Mouse (Mus musculus): ENCODE results near the gene Poglut1. TPM values are rescaled to one million over a fixed set of nuclear protein-coding genes. Genes with fewer than 3 reads are reported as not detected.
"Not testable (repeated sequence)": the region's sequence is repeated elsewhere in the genome, so short reads cannot be mapped to it uniquely, and the experiment has no call there.

Gene Poglut1
- total RNA-seq, 2 experiments from 2014 or later = 27.8 to 29.3 TPM

- DNase-seq (ENCODE audit: low spot score in 2 of 2) = no peak
Measured at GRCm38 (mm10) chr16:38538716-38539380, 11.2 kb downstream of the Poglut1 start.

DNA sequence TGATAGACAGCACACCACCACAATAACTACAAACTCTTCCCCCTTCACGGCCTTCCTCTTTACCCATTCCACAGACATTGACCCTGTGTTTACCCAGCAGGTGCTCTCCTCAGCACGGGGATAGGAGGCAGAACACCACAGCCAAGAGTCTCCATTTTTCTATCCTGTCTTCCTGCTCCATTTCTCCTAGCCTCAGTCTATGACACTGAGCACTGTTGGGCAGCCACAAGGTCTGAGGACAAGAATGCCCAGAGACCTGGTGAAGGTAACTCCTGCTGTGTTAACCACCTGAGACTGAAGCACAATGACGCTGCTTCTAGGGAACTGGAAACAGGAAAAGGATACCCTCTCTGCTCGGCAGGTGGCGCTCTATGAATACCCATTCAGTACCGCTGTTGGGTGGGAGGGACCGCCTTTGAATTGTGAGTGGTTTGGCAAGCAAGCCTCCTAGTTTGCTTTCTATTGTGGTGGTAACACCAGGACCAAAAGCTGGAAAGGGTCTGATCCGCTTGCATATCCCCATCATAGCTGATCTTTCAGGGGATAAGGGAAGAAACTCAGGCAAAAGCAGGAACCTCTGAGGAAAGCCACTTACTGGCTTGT lies 13.4 kb downstream of the Poglut1 start:
- peak; percentile 65 to 73 for DNase-seq (ENCODE audit: low spot score in 2 of 2)

DNA sequence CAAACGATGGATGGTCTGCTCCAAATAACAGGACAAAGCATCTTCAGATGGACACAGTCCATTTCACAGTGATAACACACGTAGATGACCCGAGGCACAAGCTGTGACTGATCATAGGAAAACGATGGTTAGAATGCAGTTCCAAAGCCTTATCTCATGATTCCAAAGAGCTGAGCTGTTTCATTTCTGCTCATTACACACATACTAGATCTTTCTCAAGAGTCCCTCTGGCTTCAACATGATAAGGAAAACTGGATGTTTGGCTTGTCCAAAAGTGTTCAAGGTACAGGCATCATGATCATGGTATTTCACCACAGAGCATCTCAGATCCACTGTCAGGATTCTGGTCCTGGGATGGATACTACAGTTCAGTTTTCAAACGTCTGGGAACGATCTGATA lies 23.8 kb downstream of the Poglut1 start:
- DNase-seq (ENCODE audit: low spot score in 2 of 2) = no peak

- DNase-seq (ENCODE audit: low spot score in 2 of 2) = peak; percentile 93 to 94
Measured at GRCm38 (mm10) chr16:38522129-38523084, 27.7 kb downstream of the Poglut1 start, which contains the start of gene Timmdc1. TSS of gene Timmdc1 (minus strand) at chr16:38522663.

GRCm38 (mm10) chr16:38521211-38521987 lies 28.7 kb downstream of the Poglut1 start:
- no peak for DNase-seq (ENCODE audit: low spot score in 2 of 2)

DNA sequence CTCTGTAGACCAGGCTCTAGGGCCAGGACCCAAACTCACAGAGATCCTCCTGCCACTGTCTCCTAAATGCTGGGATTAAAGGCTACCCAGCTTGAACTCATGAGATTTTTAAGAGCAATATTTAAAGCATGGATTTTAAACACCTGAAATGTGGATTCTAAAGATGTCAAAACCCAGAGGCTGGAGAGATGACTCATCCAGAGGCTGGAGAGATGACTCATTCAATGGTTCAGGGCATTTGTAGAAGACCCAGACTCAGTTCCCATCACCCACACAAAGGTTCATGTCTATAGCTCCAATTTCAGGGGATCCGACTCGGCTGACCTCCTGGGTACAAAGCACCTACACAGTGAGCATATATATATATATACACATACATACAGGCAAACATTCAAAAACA lies 30.9 kb downstream of the Poglut1 start:
- no peak for DNase-seq (ENCODE audit: low spot score in 2 of 2)

- DNase-seq (ENCODE audit: low spot score in 2 of 2) = no peak
Measured at GRCm38 (mm10) chr16:38510846-38511245, 39.2 kb downstream of the Poglut1 start.

GRCm38 (mm10) chr16:38506041-38506634 lies 43.9 kb downstream of the Poglut1 start:
- peak; percentile 51 to 56 for DNase-seq (ENCODE audit: low spot score in 2 of 2)

- DNase-seq (ENCODE audit: low spot score in 2 of 2) = no peak
Measured at GRCm38 (mm10) chr16:38503528-38503927, 46.5 kb downstream of the Poglut1 start.

GRCm38 (mm10) chr16:38502469-38502868 lies 47.6 kb downstream of the Poglut1 start:
- DNase-seq (ENCODE audit: low spot score in 2 of 2) = no peak

GRCm38 (mm10) chr16:38496604-38497140 lies 53.4 kb downstream of the Poglut1 start:
- DNase-seq (ENCODE audit: low spot score in 2 of 2) = no peak

DNA sequence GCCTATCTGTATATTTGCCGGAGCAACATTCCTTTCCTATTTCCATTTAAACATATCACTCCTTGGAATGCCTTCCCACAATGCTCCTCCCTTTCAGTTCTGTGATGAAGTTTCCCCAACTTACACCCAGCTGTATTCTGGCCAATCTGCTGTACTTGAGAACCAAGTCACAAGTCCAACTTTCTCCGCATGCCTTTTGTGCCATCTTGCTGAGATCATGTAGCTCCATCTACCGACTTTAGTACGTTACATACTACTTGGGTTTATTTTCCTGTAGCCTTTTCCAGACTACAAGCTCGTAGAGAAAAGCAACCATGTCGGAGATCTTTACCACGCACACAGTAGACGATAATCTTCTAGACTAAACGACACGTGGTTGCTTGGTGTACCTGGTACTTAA lies 56.2 kb downstream of the Poglut1 start:
- no peak for DNase-seq (ENCODE audit: low spot score in 2 of 2)

DNA sequence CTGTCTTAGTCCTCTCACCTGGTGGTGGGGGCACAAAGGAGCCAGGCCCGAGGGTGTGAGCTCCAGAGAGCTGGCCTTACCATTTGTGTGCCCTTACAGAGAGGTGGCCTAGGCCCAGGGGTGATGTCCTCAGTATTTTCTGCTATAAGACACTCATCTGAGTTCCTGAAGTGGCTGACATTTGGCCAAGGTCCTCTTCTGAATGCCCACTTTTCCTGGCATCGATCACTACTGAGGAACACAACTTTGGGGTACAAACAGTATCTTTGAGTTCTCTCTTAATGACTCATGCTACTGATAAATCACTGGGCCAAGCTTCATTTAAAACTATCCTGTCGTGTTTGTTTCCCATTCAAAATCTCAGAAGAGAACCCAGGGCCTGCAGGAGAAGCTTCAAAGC lies 57.5 kb downstream of the Poglut1 start:
- no peak for DNase-seq (ENCODE audit: low spot score in 2 of 2)

GRCm38 (mm10) chr16:38483582-38484309 lies 66.3 kb downstream of the Poglut1 start:
- DNase-seq (ENCODE audit: low spot score in 2 of 2) = no peak

GRCm38 (mm10) chr16:38482780-38483562 lies 67.1 kb downstream of the Poglut1 start:
- DNase-seq (ENCODE audit: low spot score in 2 of 2) = peak; percentile 19 to 47

DNA sequence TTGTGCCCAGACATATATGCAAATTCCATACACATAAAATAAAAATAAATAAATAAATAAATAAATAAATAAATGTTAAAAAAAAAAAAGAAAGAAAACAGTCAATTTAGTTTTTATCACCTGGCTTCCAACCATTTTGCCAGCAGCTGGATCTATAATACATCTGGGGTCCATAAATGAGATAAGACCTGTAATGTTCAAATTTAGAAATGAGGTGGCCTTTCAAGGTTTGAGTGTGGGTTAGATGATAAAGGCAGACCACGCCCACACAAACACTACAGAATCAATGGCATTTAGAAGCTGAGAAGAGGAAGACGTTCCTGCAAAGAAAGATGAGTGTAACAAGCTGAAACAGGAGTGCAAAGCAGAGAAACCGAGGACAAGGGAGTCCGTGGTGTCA lies 68.7 kb downstream of the Poglut1 start:
- DNase-seq (ENCODE audit: low spot score in 2 of 2) = no peak

DNA sequence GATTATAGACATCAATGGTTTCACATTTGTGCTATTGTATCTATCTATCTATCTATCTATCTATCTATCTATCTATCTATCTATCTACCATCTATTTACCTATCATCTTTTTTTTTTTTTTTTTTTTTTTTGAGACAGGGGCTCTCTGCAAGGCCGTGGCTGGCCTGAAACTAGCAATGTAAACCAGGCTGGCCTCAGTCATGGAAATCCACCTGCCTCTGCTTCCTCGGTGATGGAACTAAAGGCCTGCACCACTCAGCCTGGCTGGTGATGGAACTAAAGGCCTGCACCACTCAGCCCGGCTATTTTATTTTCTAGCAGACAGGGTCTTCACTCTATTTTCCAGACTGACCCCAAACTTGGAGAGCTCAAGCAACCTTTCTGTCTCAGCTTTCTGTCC lies 71.8 kb downstream of the Poglut1 start:
- no peak for DNase-seq (ENCODE audit: low spot score in 2 of 2)

DNA sequence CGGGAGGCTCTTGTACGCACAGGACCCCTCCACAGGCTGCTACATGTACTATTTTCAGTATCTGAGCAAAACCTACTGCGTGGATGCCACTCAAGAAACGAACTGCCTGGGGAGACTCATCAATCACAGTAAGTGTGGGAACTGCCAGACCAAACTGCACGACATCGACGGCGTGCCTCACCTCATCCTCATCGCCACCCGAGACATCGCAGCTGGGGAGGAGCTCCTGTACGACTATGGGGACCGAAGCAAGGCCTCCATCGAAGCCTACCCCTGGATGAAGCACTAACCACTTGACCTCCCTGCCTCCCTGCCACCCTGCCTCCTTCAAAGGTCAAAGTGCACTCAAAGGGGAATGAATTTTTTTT lies 72.8 kb downstream of the Poglut1 start:
- DNase-seq (ENCODE audit: low spot score in 2 of 2) = not testable (repeated sequence)
